Mouse (Mus musculus) embryo, embryonic 10.5 days (tissue): ENCODE measurements at regions not wholly inside any gene's neighbourhood (a gene's known extent, or its start where the extent isn't known, plus 50 kb on each side); places are given as distances from the start of the nearest gene placed in this dataset.

ENCODE experiments used
- DNase-seq: peaks from one replicate; pipeline ENCODE4 v3.0.0-alpha.2; 2015; ENCODE audit warnings: low spot score

DNA sequence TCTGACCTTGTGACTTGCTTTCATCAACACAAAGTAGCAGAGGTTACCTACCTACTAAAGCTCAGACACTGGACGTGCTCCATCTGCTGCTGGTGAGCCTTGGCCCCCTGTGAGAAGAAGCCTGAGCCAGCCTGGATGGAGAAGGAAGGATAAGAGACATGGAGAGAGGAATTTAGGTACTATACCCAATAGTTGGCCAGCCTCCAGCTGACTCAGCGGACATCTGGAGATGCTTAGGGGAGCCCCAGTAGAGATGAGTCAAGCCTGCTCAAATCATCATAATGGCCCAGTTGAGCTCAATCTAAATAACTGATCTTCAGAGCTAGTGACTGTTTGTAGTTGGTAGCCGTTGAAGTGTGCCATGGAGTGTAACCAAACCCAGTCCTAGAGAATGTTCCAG lies 53.7 kb upstream of the Ripply2 start:
- DNase-seq = no peak

GRCm38 (mm10) chr9:86957076-86957475 lies 58.3 kb upstream of the Ripply2 start:
- no peak for DNase-seq

DNA sequence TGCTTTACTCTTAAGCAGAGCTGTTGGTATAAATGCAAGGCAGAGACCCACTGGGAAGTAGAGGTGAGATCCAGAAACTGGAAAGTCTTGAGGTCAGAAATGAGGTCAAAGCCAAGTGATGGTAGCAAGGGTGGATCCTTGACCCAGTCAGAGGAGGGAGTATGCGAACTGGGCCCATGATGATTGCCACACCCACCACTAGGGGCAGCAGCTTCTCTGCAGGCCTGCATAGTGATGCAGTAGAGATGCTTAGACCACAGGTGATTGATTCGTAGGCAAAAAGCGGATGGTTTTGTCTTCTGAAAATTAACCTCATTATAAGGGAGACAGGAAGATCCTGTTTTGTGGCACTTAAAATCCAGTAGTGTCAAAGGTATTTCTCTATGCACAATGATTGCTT lies 59.6 kb upstream of the Ripply2 start:
- DNase-seq = no peak

DNA sequence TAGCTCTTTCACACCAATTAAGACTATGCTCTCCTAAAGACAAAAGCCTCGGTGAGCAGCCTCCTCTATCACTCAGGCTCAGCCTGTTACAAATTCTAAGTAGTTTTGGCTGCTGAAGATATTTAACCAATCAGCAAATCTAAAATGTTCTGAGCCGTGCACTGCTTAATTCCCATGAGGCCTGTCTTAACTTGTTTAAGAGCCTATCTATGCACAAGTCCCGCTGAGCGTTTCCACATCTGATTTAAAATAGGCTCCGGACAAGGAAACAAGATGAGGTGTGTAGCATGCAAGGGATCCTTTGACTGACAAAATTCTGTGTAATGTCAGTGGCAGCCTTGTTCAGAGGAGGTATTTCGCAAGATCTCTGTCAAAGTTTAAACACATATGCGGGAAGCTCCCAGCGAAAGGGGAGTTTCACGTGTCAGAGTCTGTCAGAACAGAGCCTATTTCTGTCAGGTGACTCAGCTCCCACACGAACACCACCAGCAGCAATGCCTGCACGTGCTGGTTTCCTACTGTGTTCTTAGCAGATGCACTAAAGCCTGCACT lies 63.3 kb upstream of the Ripply2 start:
- peak; percentile 6 for DNase-seq

DNA sequence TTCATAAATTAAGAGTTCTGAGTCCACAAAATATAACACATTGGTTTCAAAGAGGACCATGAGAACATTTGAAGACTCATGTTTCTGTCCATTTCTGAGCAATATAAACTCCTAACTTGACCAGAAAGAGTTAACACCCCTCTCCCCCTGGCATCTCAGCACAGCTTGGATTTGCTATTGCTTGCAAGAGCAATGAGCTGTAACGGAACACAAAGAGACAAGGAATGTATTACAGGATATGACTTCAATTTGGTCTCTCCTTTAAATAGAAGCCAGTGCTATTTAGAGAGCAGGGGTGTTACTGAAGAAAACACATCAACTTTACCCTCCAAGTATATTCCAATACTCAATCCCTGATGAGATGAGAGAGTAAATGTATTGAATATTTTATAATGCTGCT lies 65.5 kb upstream of the Ripply2 start:
- DNase-seq = peak; percentile 28

DNA sequence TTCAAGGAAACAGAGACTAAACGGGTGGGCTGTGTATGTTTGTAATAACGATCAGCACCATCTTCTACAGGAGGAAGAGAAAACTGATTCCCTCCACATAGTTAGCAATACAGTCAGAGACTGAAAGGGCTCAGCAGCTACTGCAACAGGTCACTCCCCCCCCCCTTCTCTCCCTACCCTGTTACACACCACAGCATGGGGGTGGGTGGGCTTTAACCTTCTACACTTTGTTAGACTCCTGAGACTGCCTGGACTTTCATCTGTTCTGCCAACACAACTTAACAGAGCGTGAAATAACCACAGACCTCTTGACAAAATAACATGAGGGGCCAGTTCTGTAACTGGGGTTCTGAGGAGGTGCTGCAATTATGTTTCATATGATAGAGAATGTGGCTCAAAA lies 50.7 kb upstream of the Snap91 start:
- no peak for DNase-seq
